Mouse (Mus musculus) lung, postnatal 0 days (tissue): ENCODE results near the gene Rpl7a.

Experiments used
- CTCF ChIP-seq: IDR thresholded peaks from 2 replicates; pipeline ENCODE4 v1.5.1; 2016; ENCODE audit warnings: antibody characterized with exemption, mild to moderate bottlenecking
- EP300 ChIP-seq: IDR thresholded peaks from 2 replicates; pipeline ENCODE4 v1.6.1; 2016; ENCODE audit warnings: antibody characterized with exemption, mild to moderate bottlenecking, control low read depth

- TF ChIP-seq CTCF (no peak), EP300 (no peak)
These were observed 32.0 kb upstream of the Rpl7a start for GRCm38 (mm10) chr2:26878571-26878970.
